Mouse (Mus musculus) retina, postnatal 7 days (tissue): ENCODE results near the gene Ubb.
"Not testable (repeated sequence)": the region's sequence is repeated elsewhere in the genome, so short reads cannot be mapped to it uniquely, and the experiment has no call there.

Source experiments
- DNase-seq: peaks from one replicate; pipeline ENCODE4 v3.0.0-alpha.2; 2012; ENCODE audit warnings: low read depth, low spot score

Ubb gene

GRCm38 (mm10) chr11:62550727-62551225 is at the start of gene Ubb:
Ubb (plus strand) TSS chr11:62551171.
- DNase-seq = peak; percentile 99

DNA sequence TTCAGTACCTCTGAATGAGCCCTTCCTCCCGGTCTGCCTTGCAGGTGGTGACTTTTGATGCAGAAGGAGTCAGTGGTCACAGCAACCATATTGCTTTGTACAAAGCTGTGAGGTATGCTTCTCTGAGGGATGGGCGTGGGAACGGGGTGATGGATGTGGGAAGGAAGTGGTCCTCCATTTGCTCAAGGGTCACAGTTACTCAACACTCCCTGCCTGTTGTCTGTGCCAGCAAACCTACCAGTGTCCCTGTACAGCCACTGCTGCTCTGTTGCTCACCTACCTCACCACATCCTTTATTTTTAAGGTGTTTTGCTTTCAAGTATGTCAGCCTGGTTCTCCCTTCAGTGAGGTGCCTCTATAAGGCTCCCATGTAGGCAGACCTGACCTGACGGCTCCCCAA is 43.3 kb upstream of the Ubb start:
- no peak for DNase-seq

DNA sequence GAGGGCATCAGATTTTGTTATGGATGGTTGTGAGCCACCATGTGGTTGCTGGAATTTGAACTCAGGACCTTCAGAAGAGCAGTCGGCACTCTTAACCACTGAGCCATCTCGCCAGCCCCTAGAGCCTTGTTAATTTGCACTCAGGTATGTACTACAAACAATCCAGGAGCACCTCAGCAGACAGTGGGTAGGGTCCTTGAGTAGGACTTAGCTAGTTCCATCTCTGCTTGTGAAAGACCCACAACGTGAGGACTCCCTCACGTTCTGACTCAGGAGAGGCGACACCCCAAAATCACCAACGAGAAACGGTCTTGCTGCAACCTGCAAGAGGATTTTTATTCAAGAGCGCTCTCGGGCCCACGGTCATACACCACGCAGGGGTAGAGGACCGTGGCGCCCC is 42.6 kb upstream of the Ubb start:
- not testable (repeated sequence) for DNase-seq

DNA sequence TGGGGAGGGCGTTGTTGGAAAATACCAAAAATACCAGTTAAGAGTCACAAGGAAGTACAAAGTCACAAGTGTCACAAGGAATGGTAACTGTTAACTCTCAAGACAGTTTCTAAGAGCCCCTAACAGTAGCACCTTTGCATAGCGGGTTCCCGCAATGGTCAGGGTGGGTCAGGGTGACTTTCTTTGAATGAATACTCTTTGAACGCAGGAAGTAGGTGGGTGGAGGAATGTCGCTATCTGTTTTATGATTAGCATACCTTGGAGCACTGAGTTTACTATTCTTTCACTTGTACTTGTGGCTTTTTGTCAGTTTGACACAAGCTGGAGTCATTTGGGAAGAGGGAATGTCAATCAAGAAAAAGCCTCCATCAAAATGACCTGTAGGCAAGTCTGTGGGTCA is 42.2 kb upstream of the Ubb start:
- DNase-seq = not testable (repeated sequence)

- no peak for DNase-seq
Observed at GRCm38 (mm10) chr11:62509571-62509970, 41.4 kb upstream of the Ubb start.

GRCm38 (mm10) chr11:62510956-62511355 is 40.0 kb upstream of the Ubb start:
- no peak for DNase-seq

DNA sequence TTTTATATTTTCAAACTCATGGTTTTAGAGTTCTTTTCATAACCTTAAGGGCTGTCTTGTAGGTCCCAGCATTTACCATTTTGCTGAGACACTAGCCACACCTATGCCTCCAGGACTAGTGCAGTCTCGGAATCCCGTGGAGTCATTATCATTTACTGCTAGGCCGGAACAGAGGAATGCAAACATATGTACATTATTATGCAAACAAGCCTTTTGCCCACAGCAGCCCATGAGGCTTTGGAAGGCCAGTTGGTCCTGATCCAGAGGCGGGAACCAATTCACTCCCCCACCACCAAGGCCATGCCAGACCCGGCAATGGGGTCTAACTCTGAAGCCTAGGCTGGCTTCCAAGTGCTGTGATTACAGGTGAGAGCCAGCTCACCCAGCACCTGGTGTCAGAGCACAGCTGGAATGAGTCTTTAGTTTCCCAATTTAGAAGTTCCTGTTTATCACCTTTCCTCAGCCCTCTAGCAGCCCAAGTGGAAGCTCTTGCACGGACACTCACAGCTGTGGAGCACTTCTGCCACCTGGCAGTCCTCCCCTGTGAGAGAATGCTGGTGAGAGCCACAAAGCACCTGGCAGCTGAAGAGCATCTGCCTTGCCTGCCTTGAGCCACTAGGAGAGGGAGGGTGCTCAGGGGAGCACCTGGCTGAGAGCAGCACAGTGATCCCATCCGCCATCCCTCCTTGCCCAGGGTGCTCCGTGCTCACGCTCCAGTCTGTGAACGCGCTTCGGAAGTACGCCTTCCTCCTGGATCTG is 39.3 kb upstream of the Ubb start:
- no peak for DNase-seq

GRCm38 (mm10) chr11:62512529-62513080 is 38.4 kb upstream of the Ubb start:
- no peak for DNase-seq

- DNase-seq = no peak
Observed at GRCm38 (mm10) chr11:62513311-62513710, 37.7 kb upstream of the Ubb start.

DNA sequence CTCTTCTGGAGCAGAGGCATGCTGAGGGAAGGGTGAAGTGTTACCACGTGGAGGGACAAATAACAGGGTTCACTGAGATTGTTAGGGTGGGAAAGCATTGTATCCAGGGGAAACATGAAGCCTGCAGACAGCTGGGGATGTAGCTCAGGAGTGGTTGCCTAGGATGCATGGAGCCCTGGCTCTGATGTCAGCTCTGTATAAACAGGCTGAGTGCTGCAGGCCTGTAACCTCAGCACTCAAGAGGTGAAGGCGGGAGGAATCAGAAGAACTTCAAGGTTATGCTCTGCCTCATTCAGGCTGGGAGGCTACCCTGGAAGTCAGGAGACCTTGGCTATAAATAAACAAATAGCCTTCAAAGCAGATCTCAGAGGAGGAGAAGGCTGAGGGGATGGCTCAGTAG is 32.0 kb upstream of the Ubb start:
- no peak for DNase-seq

DNA sequence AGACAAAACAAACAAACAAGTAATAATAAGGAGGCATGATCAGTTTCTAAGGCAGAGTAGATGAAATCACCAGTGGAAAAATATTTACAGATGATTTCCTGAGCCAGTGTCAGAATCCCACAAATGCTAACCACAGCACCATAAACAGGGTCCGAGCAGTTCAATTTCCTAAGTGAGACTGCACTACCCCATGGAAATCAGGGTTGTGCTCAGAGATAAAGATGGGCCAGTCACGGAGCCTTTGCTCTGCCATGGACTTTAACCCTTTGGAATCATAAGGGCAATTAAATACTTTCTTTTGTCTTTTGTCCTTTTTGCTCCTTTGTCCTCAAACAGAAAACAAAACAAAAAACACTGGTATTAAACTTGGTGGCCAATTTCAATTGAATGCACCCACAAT is 28.7 kb upstream of the Ubb start:
- DNase-seq = no peak

DNA sequence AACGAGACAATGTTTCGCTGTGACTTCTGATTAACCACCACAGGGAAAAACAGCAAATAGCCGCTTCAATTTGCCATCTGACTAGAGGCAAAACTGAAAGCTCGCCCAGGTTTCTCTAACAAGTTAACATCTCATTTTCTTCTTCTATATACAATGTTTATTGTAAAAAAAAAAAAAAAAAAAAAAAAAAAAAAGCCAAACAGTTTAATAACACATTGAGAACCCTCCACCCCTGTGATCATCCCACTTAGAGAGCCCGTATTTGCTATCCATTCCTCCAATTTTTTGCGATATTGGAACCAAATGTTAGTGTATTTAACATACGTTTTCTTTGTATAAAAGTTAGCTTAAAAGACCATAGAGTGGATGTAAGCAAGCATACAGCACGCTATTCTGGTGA is 13.9 kb upstream of the Ubb start:
- DNase-seq = no peak

- no peak for DNase-seq
Observed at GRCm38 (mm10) chr11:62537590-62537989, 13.4 kb upstream of the Ubb start.

- DNase-seq = no peak
Observed at GRCm38 (mm10) chr11:62538321-62539088, 12.5 kb upstream of the Ubb start.

- DNase-seq = no peak
Observed at GRCm38 (mm10) chr11:62539089-62539890, 11.7 kb upstream of the Ubb start, which contains the start of gene Cenpv. Cenpv (minus strand) TSS chr11:62539261.

DNA sequence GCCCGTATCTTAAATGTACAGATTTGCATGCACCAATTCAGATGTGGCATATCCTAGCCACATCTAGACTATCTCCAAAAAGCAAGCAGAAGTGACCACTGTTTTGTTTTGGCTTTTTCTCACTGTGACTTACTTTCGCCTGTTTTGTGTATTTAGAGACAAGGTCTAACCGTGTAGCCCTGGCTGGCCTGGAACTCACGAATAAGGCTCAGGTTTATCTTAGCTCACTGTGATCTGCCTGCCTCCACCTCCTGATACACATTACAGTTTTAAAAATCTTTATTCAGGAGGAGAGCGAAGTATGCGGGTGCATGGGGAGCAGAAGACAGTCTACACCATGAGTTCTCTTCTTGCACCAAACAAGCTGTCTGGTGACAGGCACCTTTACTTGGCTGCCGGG is 10.8 kb upstream of the Ubb start:
- DNase-seq = no peak

GRCm38 (mm10) chr11:62540969-62541368 is 10.0 kb upstream of the Ubb start:
- no peak for DNase-seq

DNA sequence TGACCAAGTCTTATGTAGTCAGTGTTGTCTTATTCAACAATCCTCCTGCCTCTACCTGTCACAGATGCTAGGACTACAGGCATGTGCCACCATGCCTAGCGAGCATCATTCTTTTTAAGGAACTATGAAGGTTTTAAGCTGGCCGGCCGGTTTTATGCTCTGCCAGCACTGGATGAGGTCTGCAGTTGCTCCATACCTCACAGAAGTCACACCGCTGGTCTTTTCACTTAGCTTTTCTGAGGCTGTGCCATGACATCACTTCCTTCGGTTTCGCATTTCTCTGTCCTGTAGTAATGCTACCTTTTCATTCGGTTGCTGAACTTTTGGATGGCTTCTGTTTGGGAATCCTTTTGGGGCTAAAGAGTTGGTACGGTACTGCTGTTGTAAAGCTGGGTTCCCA is 9.4 kb upstream of the Ubb start:
- no peak for DNase-seq

DNA sequence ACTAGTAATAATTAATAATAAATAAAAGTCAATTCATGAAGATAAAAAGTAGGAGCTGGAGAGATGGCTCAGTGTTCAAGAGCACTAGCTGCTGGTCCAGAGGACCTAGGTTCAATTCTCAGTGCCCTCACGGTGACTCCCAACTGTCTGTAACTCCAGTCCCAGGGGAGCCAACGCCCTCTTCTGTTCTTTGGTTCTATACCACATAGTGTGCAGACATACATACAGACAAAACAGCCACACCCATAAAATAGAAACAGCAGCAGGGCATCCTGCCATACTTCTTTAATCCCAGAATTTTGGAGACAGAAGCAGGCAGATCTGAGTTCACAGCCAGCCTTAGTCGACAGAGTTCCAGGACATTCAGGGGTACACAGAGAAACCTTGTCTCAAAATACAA is 7.0 kb upstream of the Ubb start:
- DNase-seq = no peak

GRCm38 (mm10) chr11:62549782-62550181 is 1.2 kb upstream of the Ubb start:
- no peak for DNase-seq

DNA sequence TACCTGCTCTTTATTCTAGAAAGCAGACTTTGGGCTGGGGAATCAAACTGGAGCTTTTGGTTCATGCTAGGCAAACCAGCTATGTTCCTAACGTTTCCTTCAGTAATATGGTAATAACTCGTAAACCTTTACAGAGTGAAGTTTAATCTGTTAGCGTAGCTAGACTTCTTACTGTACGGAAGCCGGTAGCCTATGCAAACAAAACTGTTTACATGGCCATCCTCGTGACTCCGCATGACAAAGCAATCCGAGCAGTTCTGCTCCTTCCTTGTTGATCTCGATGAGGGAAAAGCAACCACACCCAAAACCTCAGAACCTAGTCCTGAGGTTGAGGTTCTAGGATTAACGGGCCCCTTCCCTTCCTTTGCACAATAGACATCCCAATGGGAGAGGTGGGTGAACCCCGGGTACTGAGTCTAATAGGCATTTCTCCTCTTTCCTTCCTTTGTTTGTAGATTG is 715 bp upstream of the Ubb start:
- DNase-seq = no peak
